Mouse (Mus musculus) olfactory bulb, adult 2 months (tissue): ENCODE data around the gene Gm4491.

Experiments used
- CTCF ChIP-seq: fragments of 200-500 bp; IDR thresholded peaks from 2 replicates; pipeline ENCODE4 v1.5.1; 2012; ENCODE audit warnings: low read depth, mild to moderate bottlenecking, low read length, moderate library complexity; ENCODE audit not compliant: insufficient read depth
- POLR2A ChIP-seq: fragments of 200-500 bp; IDR thresholded peaks from 2 replicates; pipeline ENCODE4 v1.6.1; 2012; ENCODE audit warnings: mild to moderate bottlenecking, low read depth, low read length, moderate library complexity; ENCODE audit not compliant: insufficient read depth

DNA sequence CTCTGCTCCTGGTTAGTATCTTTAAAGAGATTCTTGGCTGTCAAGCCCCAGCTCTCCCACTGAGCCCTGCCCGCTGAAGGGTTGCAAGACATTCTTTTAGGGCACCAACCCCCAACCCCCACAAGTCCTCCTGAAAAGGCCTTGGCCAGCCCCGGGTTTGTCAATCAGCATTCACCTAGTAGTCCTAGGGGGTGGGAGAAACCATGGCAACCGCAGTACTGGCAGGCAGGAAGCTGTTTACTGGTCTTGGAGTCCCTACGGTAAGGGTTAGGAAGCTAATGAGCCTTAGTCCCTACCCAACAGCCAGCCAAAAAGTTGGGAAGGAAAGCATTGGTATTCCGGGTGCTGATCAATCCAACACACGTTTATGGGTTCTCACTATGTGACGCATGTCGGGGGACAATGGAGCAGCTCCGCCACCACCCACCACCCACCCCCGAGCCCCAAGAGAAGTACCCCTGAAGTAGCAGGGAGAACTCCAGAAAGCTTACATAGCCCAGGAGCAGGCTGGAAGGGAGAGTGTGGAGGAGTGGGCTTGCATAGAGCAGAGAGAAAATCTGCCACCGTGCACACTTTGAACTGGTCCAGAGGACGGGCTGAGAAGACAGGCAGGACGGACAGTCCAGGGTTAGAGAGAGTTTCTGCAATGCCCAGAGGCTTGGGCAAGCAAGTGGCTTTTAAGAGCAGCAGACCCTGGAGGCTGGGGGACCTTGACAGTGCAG is at the start of gene Gm4491:
- no peak for TF ChIP-seq CTCF
- no peak for TF ChIP-seq POLR2A
